ENCODE assay signal across 8 mouse cellular contexts in genomic region chr5:100719235-100720088, GRCm38 (mm10). TPM values are rescaled to one million over a fixed set of nuclear protein-coding genes. Genes with fewer than 3 reads are reported as not detected.
DNase-seq lines count a peak whose midpoint lies in the region; ATAC-seq and TF ChIP-seq lines count a peak whose summit lies in the region.

Gene Hpse, minus strand, starts transcription at chr5:100719716.

- peak within 1 kb of the TSS; percentile 66 for H3K9ac ChIP-seq in forebrain, embryonic 13.5 days

- intact Hi-C loops in heart, postnatal 25 days (cut with DNase I): no loop called here

- H3K27ac ChIP-seq in forebrain, embryonic 13.5 days: no peak within 1 kb of the TSS
- H3K27ac ChIP-seq in spleen, adult 2 months (ENCODE audit: insufficient read depth, low read length): no peak within 1 kb of the TSS

- no peak for TF ChIP-seq POLR2A in spleen, adult 2 months (IDR thresholded peaks at IDR 0.05; ENCODE audit: low read depth, low read length)

- WGBS in forebrain, embryonic 13.5 days: under 1% methylated on average over 38 of the region's 56 CpGs
- WGBS in spleen, adult 2 months: 3% methylated on average over 52 of the region's 56 CpGs

- no peaks in the 10 kb centered on the region for H3K36me3 ChIP-seq in forebrain, embryonic 13.5 days (ENCODE audit: poor library complexity, severe bottlenecking)
- peaks cover 17% of the 10 kb centered on the region for H3K36me3 ChIP-seq in megakaryocyte, embryonic 14.5 days (replicated peaks; ENCODE audit: low read length)
- no peaks in the 10 kb centered on the region for H3K36me3 ChIP-seq in spleen, adult 2 months (ENCODE audit: control insufficient read depth, insufficient read depth, low read length)

- no peak for TF ChIP-seq CTCF in spleen, adult 2 months (IDR thresholded peaks at IDR 0.05; ENCODE audit: extremely low read depth, insufficient read depth, insufficient read length, insufficient replicate concordance)

- H3K4me2 ChIP-seq in forebrain, embryonic 13.5 days: peak within 1 kb of the TSS; percentile 96

- peaks cover 13% of the 10 kb centered on the region for H3K27me3 ChIP-seq in forebrain, embryonic 13.5 days
- peaks cover 30% of the 10 kb centered on the region for H3K27me3 ChIP-seq in megakaryocyte, embryonic 14.5 days (replicated peaks)
- H3K27me3 ChIP-seq in spleen, adult 2 months (ENCODE audit: control insufficient read depth, insufficient read depth, low read length): no peaks in the 10 kb centered on the region

- DNase-seq in CD8-positive naive resting alpha-beta T cell, adult 2 months (ENCODE audit: low read depth in 2 of 2, low spot score in 2 of 2): peak; percentile 14 to 21
- peak; percentile 21 to 68 for DNase-seq in adrenal gland, adult (ENCODE audit: inconsistent age in 2 of 2, low spot score in 1 of 2)
- peak; percentile 14 for DNase-seq in heart, postnatal 25 days (ENCODE audit: low spot score)
- DNase-seq in kidney, postnatal 4 days: peak; percentile 44 to 62
- peak in 1 of 2 experiments; percentile 57 for DNase-seq in spleen, adult 2 months (ENCODE audit: low read depth in 1 of 2, low spot score in 2 of 2)
- no peak for DNase-seq in left cerebral cortex, adult 8-10 months (ENCODE audit: low spot score in 2 of 2)

- peaks cover 13% of the 10 kb centered on the region for H3K4me1 ChIP-seq in forebrain, embryonic 13.5 days
- H3K4me1 ChIP-seq in megakaryocyte, embryonic 14.5 days: peaks cover 61% of the 10 kb centered on the region
- H3K4me1 ChIP-seq in spleen, adult 2 months (ENCODE audit: control insufficient read depth, insufficient read depth, insufficient read length): peaks cover 5% of the 10 kb centered on the region; the same call in 1 of the 2 replicates

- ATAC-seq in forebrain, embryonic 13.5 days: peak; percentile 80

- no peaks in the 10 kb centered on the region; the same call in 1 of the 2 replicates for H3K9me3 ChIP-seq in forebrain, embryonic 13.5 days (replicated peaks)
- peaks cover 17% of the 10 kb centered on the region for H3K9me3 ChIP-seq in megakaryocyte, embryonic 14.5 days

- peak within 1 kb of the TSS; percentile 52 for H3K4me3 ChIP-seq in forebrain, embryonic 13.5 days
- peak within 1 kb of the TSS; percentile 96 for H3K4me3 ChIP-seq in megakaryocyte, embryonic 14.5 days (replicated peaks)
- H3K4me3 ChIP-seq in spleen, adult 2 months (ENCODE audit: extremely low read depth, insufficient read depth, insufficient read length): peak within 1 kb of the TSS; percentile 73

RNA-seq across cellular contexts. Expression of gene Hpse, which starts in this region (rescaled TPM):
- polyA plus RNA-seq in forebrain, embryonic 13.5 days (2015; fragmentation: Nextera tagmentation; extraction: Ambion mirVana): 0.25 and 0.49 TPM in 2 replicates
- 1 to 10 TPM in 1 of 2 experiments, under 1 TPM in 1; 0.89 to 1.0 TPM for total RNA-seq in heart, postnatal 25 days (2021)
- polyA plus RNA-seq in megakaryocyte, embryonic 14.5 days (2012; ENCODE audit: insufficient read depth, low replicate concordance): 12.2 and 30.3 TPM in 2 replicates
- polyA plus RNA-seq in spleen, adult 2 months (2012; rRNA removed): 7.3 and 22.2 TPM in 2 replicates
- total RNA-seq in left cerebral cortex, adult 8-10 months (2022): 1 to 10 TPM in 3 of 4 experiments, under 1 TPM in 1; 0.93 to 1.7 (median 1.4) TPM

Comparison
In these comparisons a context has a peak if more than half of its experiments do, and no peak if none do; other contexts are left out.
1. Peak in ATAC-seq, H3K4me3 ChIP-seq, H3K9ac ChIP-seq and H3K4me2 ChIP-seq in forebrain, embryonic 13.5 days; RNA of the gene not detected or under 1 TPM.
2. DNase-seq: peak in CD8-positive naive resting alpha-beta T cell, adult 2 months (2 of 2), adrenal gland, adult (2 of 2), heart, postnatal 25 days (single experiment) and kidney, postnatal 4 days (2 of 2); none in left cerebral cortex, adult 8-10 months (0 of 2).
3. Peak in every context shown above with its lines, with median percentiles within 50 percentile points of each other: H3K4me3 ChIP-seq.